Mouse (Mus musculus) heart, adult 2 months (tissue): Measurements from ENCODE around the gene Inpp4a.

Source experiments
- EP300 ChIP-seq: fragments of 200-500 bp; IDR thresholded peaks from 2 replicates; pipeline ENCODE4 v1.6.1; 2011; ENCODE audit warnings: low read depth, low read length, control low read depth; ENCODE audit not compliant: insufficient read depth
- POLR2A ChIP-seq: fragments of 200-500 bp; IDR thresholded peaks from 2 replicates; pipeline ENCODE4 v1.6.1; 2011; ENCODE audit warnings: mild to moderate bottlenecking, low read depth, low read length, control low read depth; ENCODE audit not compliant: insufficient read depth

GRCm38 (mm10) chr1:37272464-37272863 is 27.2 kb upstream of the Inpp4a start:
- no peak for TF ChIP-seq POLR2A
- TF ChIP-seq EP300, result 0 out of 2 replicates have a peak, but pooled peaks have one; percentile 55
